Mouse (Mus musculus) liver, embryonic 13.5 days (tissue): ENCODE results near the gene Mab21l1. TPM values are rescaled to one million over a fixed set of nuclear protein-coding genes. Genes with fewer than 3 reads are reported as not detected.

ENCODE experiments used
- ATAC-seq: fragments of 200-750 bp; cut with Nextera tagmentation; 2 replicates; pipeline ENCODE4 v1.8.0; 2017; ENCODE audit warnings: low read depth, mild to moderate bottlenecking, moderate number of reproducible peaks, moderate library complexity
- DNase-seq: peaks from one replicate; pipeline ENCODE4 v3.0.0; 2022
- H3K27ac ChIP-seq: fragments of 300-500 bp; sonication (generic); 2 replicates; pipeline ENCODE4 v1.5.1; 2015; ENCODE audit warnings: moderate library complexity, mild to moderate bottlenecking, inconsistent platforms
- H3K27me3 ChIP-seq: fragments of 300-500 bp; sonication (generic); 2 replicates; pipeline ENCODE4 v1.6.1; 2015; ENCODE audit warnings: mild to moderate bottlenecking, inconsistent platforms
- H3K36me3 ChIP-seq: fragments of 300-500 bp; sonication (generic); 2 replicates; pipeline ENCODE4 v1.6.1; 2015; ENCODE audit warnings: mild to moderate bottlenecking, inconsistent platforms
- H3K4me1 ChIP-seq: fragments of 300-500 bp; sonication (generic); replicated peaks from 2 replicates; pipeline ENCODE4 v1.6.1; 2015; ENCODE audit warnings: inconsistent platforms
- H3K4me2 ChIP-seq: fragments of 300-500 bp; sonication (generic); 2 replicates; pipeline ENCODE4 v1.6.1; 2015; ENCODE audit warnings: inconsistent platforms, mild to moderate bottlenecking, moderate library complexity
- H3K4me3 ChIP-seq: fragments of 300-500 bp; sonication (generic); replicated peaks from 2 replicates; pipeline ENCODE4 v1.5.1; 2015; ENCODE audit warnings: mild to moderate bottlenecking, inconsistent platforms
- H3K9ac ChIP-seq: fragments of 300-500 bp; sonication (generic); 2 replicates; pipeline ENCODE4 v1.6.1; 2015; ENCODE audit warnings: mild to moderate bottlenecking, inconsistent platforms
- H3K9me3 ChIP-seq: fragments of 300-500 bp; sonication (generic); replicated peaks from 2 replicates; pipeline ENCODE4 v1.6.1; 2016; ENCODE audit warnings: inconsistent platforms
- WGBS: fragments of 180-500 bp; shearing (Covaris S2); methylation state at CpG from one replicate; pipeline ENCODE4 v1.1.7; 2015; ENCODE audit not compliant: insufficient replicate concordance; 5-methylcytosine and 5-hydroxymethylcytosine counted together
- polyA plus RNA-seq: library from polyadenylated mRNA; unstranded; fragments of >200 nt; fragmentation: Nextera tagmentation; extraction: Ambion mirVana; gene quantifications from 2 replicates; pipeline ENCODE4 v1.2.1, GENCODE M21; 2015

The Mab21l1 gene
- polyA plus RNA-seq, 1 experiment from 2014 or later, result 0.25 TPM

GRCm38 (mm10) chr3:55788214-55788586, 5.9 kb downstream of the Mab21l1 start:
- Histone ChIP-seq H3K36me3 (no peaks in the 10 kb centered on the region), H3K27me3 (peaks cover 51% of the 10 kb centered on the region), H3K27ac (no peak overlapping the region), H3K9ac (no peak overlapping the region), H3K4me3 (peak overlapping the region; percentile 57), H3K4me1 (peaks cover 10% of the 10 kb centered on the region), H3K4me2 (peak overlapping the region; percentile 74), H3K9me3 (no peaks in the 10 kb centered on the region)
- WGBS, result 11% methylated on average over 4 of the region's 4 CpGs
- ATAC-seq (no peak), DNase-seq (no peak)

GRCm38 (mm10) chr3:55788621-55789201, 6.4 kb downstream of the Mab21l1 start:
- no peak for DNase-seq
- H3K4me3 ChIP-seq, result no peak overlapping the region

GRCm38 (mm10) chr3:55789856-55790255, 7.5 kb downstream of the Mab21l1 start:
- ATAC-seq, result no peak
- DNase-seq, result no peak
- Histone ChIP-seq H3K36me3 (no peaks in the 10 kb centered on the region), H3K4me1 (peaks cover 3% of the 10 kb centered on the region), H3K4me2 (no peak overlapping the region), H3K4me3 (no peak overlapping the region), H3K9ac (no peak overlapping the region), H3K27me3 (peaks cover 39% of the 10 kb centered on the region), H3K9me3 (no peaks in the 10 kb centered on the region), H3K27ac (no peak overlapping the region)
- WGBS, result 49% methylated on average over 2 of the region's 2 CpGs

More at GRCm38 (mm10) chr3:55788621-55789201, 6.4 kb downstream of the Mab21l1 start:
- WGBS, result 58% methylated on average over 5 of the region's 5 CpGs
- Histone ChIP-seq H3K27me3 (peaks cover 46% of the 10 kb centered on the region), H3K9ac (no peak overlapping the region), H3K36me3 (no peaks in the 10 kb centered on the region), H3K9me3 (no peaks in the 10 kb centered on the region), H3K27ac (no peak overlapping the region), H3K4me2 (no peak overlapping the region), H3K4me1 (peaks cover 5% of the 10 kb centered on the region)
- ATAC-seq, result no peak

- ATAC-seq (no peak), DNase-seq (no peak)
- no peaks in the 10 kb centered on the region for H3K9me3 ChIP-seq
- H3K27me3 ChIP-seq, result peaks cover 34% of the 10 kb centered on the region
- H3K36me3 ChIP-seq, result no peaks in the 10 kb centered on the region
- H3K4me3 ChIP-seq, result no peak overlapping the region
- no peak overlapping the region for H3K4me2 ChIP-seq
- H3K4me1 ChIP-seq, result peaks cover 3% of the 10 kb centered on the region
- no peak overlapping the region for H3K27ac ChIP-seq
- no peak overlapping the region for H3K9ac ChIP-seq
- 58% methylated on average over 4 of the region's 4 CpGs for WGBS
These were observed 8.3 kb downstream of the Mab21l1 start for GRCm38 (mm10) chr3:55790609-55791008.

- no peak for DNase-seq
- no peak overlapping the region for H3K4me2 ChIP-seq
- no peaks in the 10 kb centered on the region for H3K36me3 ChIP-seq
- no peak for ATAC-seq
- H3K9me3 ChIP-seq, result no peaks in the 10 kb centered on the region
- peaks cover 17% of the 10 kb centered on the region for H3K27me3 ChIP-seq
- H3K27ac ChIP-seq, result no peak overlapping the region
- no peak overlapping the region for H3K4me3 ChIP-seq
- WGBS, result 72% methylated on average over 5 of the region's 5 CpGs
- peaks cover 3% of the 10 kb centered on the region for H3K4me1 ChIP-seq
- H3K9ac ChIP-seq, result no peak overlapping the region
These were observed 9.9 kb downstream of the Mab21l1 start for GRCm38 (mm10) chr3:55792251-55792650.

- DNase-seq (no peak), ATAC-seq (no peak)
- H3K36me3 ChIP-seq, result no peaks in the 10 kb centered on the region
- 42% methylated on average over 7 of the region's 7 CpGs for WGBS
- H3K4me1 ChIP-seq, result no peaks in the 10 kb centered on the region
- H3K4me2 ChIP-seq, result no peak overlapping the region
- H3K27me3 ChIP-seq, result peaks cover 4% of the 10 kb centered on the region; the same call in 1 of the 2 replicates
- H3K9me3 ChIP-seq, result no peaks in the 10 kb centered on the region
- H3K4me3 ChIP-seq, result no peak overlapping the region
- H3K27ac ChIP-seq, result no peak overlapping the region
- H3K9ac ChIP-seq, result no peak overlapping the region
These were observed 11.7 kb downstream of the Mab21l1 start for GRCm38 (mm10) chr3:55793842-55794575.

- Histone ChIP-seq H3K9me3 (no peaks in the 10 kb centered on the region), H3K27me3 (no peaks in the 10 kb centered on the region), H3K27ac (no peak overlapping the region), H3K4me2 (no peak overlapping the region), H3K4me1 (no peaks in the 10 kb centered on the region), H3K9ac (no peak overlapping the region), H3K36me3 (no peaks in the 10 kb centered on the region), H3K4me3 (no peak overlapping the region)
- WGBS, result 73% methylated on average over 2 of the region's 2 CpGs
- no peak for DNase-seq
- ATAC-seq, result no peak
These were observed 12.5 kb downstream of the Mab21l1 start for GRCm38 (mm10) chr3:55794768-55795167.

- H3K4me2 ChIP-seq, result no peak overlapping the region
- 51% methylated on average over 5 of the region's 5 CpGs for WGBS
- H3K4me1 ChIP-seq, result no peaks in the 10 kb centered on the region
- no peaks in the 10 kb centered on the region for H3K36me3 ChIP-seq
- no peak overlapping the region for H3K4me3 ChIP-seq
- H3K27me3 ChIP-seq, result no peaks in the 10 kb centered on the region
- ATAC-seq (no peak), DNase-seq (no peak)
- H3K9ac ChIP-seq, result no peak overlapping the region
- H3K9me3 ChIP-seq, result no peaks in the 10 kb centered on the region
- no peak overlapping the region for H3K27ac ChIP-seq
These were observed 32.8 kb downstream of the Mab21l1 start for GRCm38 (mm10) chr3:55814993-55815625.

- ATAC-seq (no peak), DNase-seq (no peak)
- no peak overlapping the region for H3K4me3 ChIP-seq
- no peak overlapping the region for H3K27ac ChIP-seq
- no peak overlapping the region for H3K9ac ChIP-seq
- no peaks in the 10 kb centered on the region for H3K27me3 ChIP-seq
- H3K9me3 ChIP-seq, result no peaks in the 10 kb centered on the region
- H3K4me1 ChIP-seq, result no peaks in the 10 kb centered on the region
- WGBS, result 40% methylated on average over 5 of the region's 5 CpGs
- no peaks in the 10 kb centered on the region for H3K36me3 ChIP-seq
- no peak overlapping the region for H3K4me2 ChIP-seq
These were observed 33.8 kb downstream of the Mab21l1 start for GRCm38 (mm10) chr3:55816096-55816495.

GRCm38 (mm10) chr3:55816638-55817375, 34.5 kb downstream of the Mab21l1 start:
- H3K27me3 ChIP-seq, result no peaks in the 10 kb centered on the region

GRCm38 (mm10) chr3:55818082-55818481, 35.8 kb downstream of the Mab21l1 start:
- DNase-seq (no peak), ATAC-seq (no peak)
- Histone ChIP-seq H3K36me3 (no peaks in the 10 kb centered on the region), H3K4me3 (no peak overlapping the region), H3K27me3 (no peaks in the 10 kb centered on the region), H3K4me2 (no peak overlapping the region), H3K4me1 (no peaks in the 10 kb centered on the region), H3K9me3 (no peaks in the 10 kb centered on the region), H3K9ac (no peak overlapping the region), H3K27ac (no peak overlapping the region)
- WGBS, result 64% methylated on average over 2 of the region's 2 CpGs

More at GRCm38 (mm10) chr3:55816638-55817375, 34.5 kb downstream of the Mab21l1 start:
- 21% methylated on average over 6 of the region's 6 CpGs for WGBS
- H3K9ac ChIP-seq, result no peak overlapping the region
- H3K9me3 ChIP-seq, result no peaks in the 10 kb centered on the region
- no peaks in the 10 kb centered on the region for H3K36me3 ChIP-seq
- H3K27ac ChIP-seq, result no peak overlapping the region
- no peak overlapping the region for H3K4me2 ChIP-seq
- DNase-seq, result no peak
- H3K4me1 ChIP-seq, result no peaks in the 10 kb centered on the region
- no peak overlapping the region for H3K4me3 ChIP-seq
- no peak for ATAC-seq
